Mouse (Mus musculus) adrenal gland, postnatal 36 days (tissue): ENCODE measurements around the gene L3mbtl3. TPM values are rescaled to one million over a fixed set of nuclear protein-coding genes. Genes with fewer than 3 reads are reported as not detected.
A peak's percentile ranks its signal among the peaks of the same experiment; 100 is the strongest.

Experiments used
- DNase-seq, 2 experiments: peaks; one replicate each; pipeline ENCODE4 v3.0.0; 2021; ENCODE audit warnings: mixed read lengths in 1 of 2
- long read RNA-seq, 2 experiments: library from polyadenylated mRNA; stranded (forward); transcript quantifications; one replicate each; pipeline ENCODE4 v2.0.0; 2021; ENCODE audit warnings: borderline sequencing depth in 2 of 2
- total RNA-seq, 2 experiments: library from RNA; stranded (reverse); gene quantifications; 2 replicates each; pipeline ENCODE4 v1.2.3; 2021

L3mbtl3 gene
- 10 to 100 TPM; 11.8 to 17.9 TPM for total RNA-seq
- long read RNA-seq, experiment 1, full-length matches to known transcripts = 1 of 9 reads
- long read RNA-seq, experiment 1, partial matches to known transcripts = 2 of 9 reads
- long read RNA-seq, experiment 1, other reads (novel, unspliced or antisense) = 6 of 9 reads
- long read RNA-seq, experiment 2, full-length matches to known transcripts = 1 of 2 reads
- long read RNA-seq, experiment 2, partial matches to known transcripts = 0 of 2 reads
- long read RNA-seq, experiment 2, other reads (novel, unspliced or antisense) = 1 of 2 reads

DNA sequence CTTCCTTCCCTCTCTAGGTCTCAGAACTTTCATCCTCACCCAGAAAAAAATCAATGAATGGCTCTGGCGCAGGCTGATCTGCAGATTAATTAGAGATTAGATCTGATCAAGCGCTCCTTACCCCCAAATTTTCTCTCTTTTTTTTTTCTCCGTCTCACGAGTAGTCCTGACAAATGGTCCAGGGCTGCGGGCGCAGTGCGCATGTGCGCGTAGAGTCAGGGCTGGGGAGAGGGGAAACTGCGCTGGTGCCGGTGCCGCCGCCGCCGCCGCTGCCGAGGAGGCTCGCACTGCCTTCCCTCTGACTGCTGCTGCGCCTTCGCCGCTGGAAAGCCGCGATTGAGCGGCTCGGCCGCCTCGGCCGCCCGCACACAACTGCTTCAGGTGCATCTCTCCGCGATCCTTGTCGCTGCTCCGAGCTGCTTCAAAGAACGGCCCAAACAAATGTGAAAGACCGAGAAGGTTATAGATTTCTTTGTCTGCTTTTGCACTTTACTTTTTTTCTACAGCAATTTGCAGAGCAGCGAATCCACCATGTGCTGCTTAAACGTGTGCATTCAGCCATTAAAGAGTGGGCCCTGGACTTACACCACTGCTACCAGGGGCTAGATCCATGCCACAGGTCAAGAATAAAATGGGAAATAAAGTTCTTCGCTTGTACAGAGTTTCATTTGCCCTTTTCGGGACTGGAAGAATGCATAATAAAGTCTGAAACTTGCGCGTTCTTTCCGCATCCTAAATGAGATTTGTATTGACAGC lies at the start of gene L3mbtl3:
Gene L3mbtl3, minus strand, starts transcription at position 182 of the 756 bp plus-strand sequence.
- DNase-seq = peak; percentile 96

DNA sequence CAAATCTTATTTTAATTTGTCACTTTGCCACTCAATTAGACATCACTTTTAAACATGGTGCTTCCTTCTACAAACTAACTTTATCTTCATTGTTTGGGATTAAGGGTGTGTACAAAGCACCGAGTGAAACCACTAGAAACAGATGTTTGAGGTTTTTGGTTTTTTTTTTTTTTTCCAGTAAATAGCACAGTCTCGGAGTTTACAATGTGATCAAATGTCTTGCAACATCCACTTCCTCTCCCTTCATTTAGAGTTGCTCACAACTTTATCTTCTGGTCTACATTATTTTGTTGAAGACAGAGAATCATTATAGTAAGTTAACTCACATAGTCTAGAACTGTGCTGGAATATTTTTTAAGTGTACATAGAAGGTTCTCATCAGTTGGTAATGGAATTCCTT lies 45.4 kb upstream of the L3mbtl3 start:
- no peak for DNase-seq

DNA sequence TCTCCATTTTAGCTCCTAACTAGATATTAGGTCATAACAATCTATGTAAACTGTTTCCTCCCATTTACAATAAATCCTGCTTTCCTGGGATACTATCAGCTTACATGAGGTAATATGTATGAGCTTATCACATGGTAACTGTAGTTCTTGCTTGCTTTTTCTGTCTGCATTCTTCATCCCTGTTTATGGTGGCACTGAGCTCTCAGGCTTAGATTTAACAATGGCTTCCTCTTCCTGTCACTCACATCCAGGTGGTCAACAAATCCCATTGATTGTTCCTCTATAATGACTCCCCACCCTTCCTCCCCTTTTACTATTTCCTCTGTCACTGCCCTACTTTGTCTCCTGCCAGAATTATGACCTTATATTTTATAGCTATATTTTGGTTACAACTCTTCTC lies 12.9 kb upstream of the L3mbtl3 start:
- DNase-seq = no peak

DNA sequence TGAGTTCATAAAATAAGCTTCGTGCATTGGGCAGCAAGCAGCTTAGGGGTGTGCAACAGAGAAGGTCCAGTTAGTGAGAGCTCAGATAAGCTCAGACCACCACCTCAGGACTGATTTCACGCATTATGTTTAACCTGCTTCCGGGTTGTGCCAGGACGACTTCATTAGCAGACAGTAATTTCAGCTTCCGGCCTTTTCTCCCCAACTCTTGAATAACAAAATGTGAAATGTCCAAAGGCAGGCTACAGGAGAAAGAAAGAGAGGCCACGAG lies 1.5 kb upstream of the L3mbtl3 start:
- DNase-seq = no peak

DNA sequence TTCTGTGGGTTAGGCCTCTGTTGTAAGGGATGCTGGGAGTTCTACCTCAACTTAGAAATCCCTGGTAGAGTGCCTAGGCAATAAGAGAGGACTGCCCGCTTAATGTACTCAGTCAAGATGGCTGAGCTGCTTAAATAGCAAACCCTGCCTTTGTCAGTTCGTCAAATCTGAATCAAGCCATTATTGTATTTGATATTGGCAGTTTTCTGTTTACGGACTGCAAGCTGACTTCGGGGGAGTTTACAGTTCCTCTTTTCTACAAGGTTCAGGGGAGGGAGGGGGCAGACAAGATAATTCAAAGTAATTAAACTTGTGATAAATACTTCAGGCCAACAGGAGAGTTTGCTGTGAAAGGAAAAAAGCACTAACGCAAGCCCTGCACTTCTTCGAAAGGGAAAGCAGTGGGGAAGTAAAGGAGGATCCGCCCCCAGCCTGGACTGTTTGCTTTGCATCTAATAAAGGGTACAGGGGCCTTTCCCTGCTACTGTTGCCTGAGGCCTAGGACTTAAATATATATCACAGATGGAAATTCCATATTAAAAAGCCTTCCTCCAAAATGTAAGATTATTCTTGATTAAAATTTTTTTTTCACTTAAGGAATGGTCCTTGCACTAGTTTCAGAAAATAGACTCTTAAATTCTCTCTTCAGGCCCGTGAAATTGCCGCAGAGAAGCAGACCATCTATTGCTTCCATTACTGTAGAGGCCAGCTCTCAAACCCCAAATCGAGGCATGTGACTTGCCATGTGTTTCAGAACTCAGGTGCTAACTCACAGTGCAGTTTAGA lies 968 bp upstream of the L3mbtl3 start:
- no peak for DNase-seq

DNA sequence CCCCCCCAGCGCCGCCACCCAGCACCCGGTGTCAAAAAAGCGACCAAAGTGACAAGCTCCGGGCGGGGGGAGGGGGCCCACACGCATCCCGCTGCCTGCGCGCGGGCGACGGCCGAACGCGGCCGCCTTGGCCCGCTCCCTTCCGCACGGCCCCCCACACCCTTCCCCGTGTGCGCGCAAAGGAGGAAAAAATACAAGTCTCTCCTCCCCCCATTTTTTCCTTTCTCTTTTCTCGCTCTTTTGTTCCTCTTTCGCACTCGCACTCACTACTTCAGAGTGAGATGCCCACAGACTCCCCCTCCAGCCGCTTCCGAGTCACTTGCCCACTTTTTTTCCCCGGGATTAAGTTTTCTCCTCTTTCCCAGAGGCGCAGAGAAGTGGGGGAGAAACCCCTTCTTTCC lies 420 bp downstream of the L3mbtl3 start:
- DNase-seq = peak in 1 of 2 experiments; percentile 4

DNA sequence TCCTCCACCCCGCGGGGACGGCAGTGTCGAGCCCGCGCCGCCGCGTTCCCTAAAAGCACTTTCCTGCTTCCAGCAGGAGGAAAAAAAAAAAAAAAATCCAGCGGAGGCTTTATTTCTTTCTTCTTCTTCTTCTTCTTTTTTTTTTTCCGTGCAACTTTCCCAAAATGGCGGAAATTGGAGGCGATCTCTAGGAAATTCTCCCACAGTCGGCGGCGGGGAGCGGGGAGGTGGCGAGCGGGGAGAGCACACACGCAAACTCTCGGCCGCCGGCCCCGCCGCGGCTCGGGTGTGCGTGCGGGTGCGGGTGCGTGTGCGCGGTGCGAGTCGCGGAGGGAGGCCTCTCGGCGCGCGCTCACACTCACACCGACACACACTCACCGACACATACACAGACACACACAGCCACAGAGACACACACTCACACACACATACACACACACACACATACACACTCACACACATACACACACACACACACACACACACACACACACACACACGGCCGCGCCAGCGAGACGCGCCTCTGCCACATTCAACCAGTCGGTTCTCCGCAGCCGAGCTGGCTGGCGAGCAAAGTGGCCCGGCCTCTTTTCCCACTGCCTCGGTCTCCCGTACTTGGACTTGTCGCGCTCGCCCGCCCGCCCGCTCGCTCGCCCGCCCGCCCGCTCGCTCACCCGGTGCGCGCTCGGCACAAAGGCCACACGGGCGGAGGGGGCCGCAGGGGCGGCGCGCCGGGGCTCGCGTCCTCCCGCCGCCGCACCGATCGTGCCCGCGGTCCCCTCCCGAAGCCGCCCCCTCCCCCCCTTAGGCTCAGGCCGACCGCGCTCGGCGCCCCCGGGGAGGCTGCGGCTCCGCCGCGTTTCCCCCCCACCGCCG lies 1.1 kb downstream of the L3mbtl3 start:
- DNase-seq = peak; percentile 66 to 67

DNA sequence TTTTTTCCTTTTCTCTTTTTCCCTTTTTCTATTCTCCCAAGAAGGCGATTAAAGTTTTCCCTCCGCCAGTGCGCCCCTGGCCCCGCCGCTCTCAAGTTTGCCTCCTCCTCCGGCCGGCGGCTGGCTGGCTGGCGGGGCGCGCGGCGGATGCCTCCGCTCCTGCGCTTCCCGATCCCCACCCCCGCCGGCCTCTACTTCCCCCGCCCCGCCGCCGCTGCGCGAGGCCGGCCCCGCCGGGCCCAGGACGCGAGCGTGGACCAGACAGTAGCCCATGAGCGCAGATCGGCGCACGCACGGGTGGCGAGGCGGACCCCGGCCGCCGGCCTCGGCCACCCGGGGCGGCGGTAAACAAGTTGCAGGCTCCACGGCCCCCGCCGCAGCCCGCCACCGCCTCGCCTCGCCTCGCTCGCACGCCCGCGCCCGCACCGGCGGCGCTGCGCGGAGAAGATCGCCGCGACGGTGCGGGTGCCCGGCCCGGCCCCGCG lies 1.8 kb downstream of the L3mbtl3 start:
- DNase-seq = peak; percentile 84 to 89

DNA sequence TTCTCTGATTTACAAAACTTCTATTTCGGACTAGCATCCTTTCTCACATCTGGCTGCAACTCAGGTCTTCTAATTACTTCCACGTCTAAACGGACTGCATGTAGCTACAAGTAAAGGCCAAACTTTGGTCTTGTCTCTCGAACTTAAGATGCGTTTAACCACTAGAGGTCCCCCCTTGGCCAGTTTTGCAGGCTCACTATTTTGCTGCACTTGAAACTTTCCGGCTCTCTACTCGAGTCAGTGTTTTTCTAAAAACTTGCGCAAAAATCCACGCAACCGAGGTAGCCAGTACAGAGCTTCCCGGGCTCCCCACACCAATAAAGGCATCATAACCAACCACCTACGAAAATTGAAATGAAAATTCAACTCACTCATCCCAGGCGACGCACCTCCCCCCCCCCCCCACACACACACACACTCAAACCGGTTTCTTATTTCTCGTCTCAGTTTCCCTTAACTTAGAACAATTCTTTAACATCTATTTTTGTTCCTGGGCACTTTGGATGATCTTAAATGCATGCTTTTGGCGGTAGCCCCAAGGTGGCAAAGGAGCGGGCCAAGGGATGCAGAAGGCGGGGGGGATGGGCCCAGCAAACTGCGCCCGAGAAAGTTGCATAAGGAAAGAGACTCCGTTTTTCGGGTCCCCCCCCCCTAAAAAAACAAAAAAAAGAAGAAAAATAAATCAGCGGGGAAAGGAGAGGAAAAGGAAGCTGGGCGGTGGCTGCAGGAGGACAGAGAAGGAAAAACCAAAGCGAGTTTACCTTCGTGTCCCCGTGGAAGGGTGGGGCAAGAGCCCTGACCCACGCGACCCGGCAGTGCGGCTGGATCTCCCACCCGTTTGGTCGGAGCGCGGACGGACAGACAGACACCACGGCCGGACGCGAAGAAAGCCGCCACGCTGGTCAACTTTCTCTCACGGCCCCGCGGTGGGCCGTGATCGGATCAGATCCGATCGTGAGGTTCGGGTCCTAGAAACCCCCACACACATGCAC lies 2.5 kb downstream of the L3mbtl3 start:
- DNase-seq = peak; percentile 84 to 90

DNA sequence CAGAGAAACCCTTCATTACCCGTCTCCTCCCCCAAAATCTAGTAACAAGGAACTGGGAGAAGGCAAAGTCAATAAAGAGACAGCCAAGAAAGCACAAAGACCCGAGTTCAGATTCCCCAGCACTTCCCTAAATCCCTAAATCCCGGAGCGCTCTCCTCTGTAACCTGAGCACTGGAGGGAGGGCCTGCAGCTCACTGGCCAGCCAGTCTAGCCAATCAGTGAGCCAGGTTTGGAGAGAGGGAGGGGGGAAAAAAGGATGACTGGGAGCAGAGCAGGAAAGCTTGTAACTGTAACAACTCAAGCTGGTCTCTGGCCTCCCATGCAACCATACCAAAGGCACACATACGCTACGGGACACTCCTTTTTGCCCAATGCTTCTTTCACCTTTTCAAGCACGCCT lies 4.4 kb downstream of the L3mbtl3 start:
- peak; percentile 34 to 39 for DNase-seq

DNA sequence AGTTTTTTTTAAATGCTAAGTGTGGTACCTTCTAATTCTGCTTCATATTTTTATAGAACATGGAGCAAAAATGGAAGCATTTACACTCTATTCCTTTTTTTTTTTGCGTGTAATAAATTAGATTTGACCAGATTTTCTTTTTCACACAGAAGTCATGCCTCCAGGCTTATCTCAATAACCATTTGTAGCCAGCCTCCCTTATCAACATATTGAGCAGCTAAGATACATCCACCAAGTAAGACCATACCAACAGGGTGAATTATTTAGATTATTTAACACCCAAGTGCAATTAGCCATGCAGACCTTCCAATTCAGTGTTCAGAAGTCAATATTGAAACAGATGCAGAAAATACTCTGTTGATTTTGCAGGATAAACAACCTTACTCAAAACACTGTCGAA lies 10.8 kb downstream of the L3mbtl3 start:
- DNase-seq = no peak

DNA sequence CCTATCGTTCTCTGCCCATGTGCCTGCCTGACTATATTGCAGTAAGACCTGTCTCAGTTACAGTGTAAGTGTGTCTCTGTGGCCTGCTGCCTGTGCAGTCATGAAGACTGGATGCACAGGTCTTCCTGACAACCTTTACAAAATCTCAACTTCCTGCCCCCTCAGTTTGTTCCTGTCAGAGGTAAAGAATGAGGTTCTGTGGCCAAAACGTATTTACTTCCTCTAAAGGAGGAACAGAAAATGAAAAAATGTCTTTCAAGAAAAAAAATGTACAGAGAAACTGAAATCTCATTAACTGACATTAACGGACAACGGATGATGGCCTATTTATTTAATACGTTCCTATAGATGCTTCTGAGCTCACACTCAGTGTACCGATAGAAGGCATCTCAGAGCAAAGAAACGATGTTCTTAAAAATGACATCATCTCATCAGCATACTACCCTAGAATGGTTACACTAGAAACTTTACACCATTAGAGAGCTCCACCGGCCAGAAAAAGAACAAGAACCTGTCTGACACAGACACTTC lies 11.4 kb downstream of the L3mbtl3 start:
- no peak for DNase-seq

DNA sequence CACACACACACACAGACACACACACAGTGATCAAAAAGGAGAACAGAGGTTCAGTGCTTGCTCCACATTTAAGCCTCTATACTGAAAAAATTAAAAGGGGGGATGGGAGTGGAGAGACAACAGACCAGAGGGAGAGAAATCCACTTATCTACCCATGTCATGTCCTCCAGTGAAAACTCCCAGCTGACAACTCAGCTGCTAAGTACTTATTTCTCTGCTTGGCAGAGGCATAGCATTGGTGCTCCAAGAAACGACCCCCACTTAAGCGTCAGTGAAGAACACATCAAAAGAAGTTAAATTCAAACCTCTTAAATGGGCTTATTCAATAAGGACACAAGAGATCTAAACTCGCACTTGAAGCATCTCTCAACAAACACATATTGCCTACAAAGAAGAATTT lies 12.2 kb downstream of the L3mbtl3 start:
- no peak for DNase-seq

DNA sequence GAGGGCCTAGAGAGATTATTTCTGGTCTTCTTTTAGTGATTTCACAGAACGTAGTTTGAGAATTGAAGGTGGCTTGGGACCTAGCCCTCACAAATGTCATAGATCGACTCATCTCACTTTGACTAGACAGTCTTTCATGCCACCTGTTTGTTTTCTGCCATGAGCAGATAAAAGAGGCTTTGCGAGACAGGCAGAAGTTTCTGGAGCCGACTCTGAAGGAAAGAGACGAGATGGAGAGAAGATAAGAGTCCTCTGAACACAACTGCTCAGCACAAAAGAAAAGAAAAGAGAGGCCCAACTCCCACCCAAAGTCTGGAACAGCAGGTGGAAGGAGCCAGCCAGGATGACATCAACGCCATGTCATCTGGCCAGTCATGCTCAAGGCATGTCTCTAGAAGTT lies 17.0 kb downstream of the L3mbtl3 start:
- no peak for DNase-seq

DNA sequence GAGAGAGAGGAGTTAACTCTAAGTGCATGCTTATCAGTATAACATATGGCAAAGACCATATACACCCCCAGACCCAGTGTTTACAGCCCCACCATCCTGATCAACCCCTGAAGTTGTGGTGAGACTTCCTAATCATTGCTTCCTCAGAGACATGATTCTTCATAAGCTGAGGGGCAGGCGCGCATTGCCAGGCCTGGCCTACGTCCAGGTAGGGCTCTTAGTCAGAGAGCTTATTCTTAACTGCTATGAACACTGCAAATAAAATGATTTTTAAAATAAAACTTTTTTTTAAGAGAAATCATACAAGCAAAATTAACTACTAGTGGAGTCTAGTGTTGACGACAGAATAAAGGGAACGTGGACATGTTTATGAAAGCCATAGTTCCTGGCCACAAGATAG lies 17.5 kb downstream of the L3mbtl3 start:
- peak; percentile 48 to 73 for DNase-seq

DNA sequence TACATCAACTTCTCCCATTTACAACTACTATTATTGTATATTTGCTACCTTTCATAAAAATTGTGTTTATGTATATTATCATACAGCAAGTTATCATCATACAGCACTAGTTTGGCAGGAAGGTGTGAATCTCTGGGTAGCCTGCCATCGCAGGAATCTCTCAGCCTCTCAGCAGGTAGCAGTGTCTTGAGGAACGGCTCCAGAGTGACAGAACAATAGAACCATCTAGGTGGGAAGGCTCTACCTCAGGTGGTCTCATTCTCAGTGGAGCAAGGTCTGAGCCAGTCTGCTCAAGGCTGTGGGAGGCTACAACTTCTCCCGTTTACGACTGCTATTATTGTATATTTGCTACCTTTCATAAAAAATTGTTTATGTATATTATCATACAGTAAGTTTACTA lies 22.0 kb downstream of the L3mbtl3 start:
- no peak for DNase-seq

DNA sequence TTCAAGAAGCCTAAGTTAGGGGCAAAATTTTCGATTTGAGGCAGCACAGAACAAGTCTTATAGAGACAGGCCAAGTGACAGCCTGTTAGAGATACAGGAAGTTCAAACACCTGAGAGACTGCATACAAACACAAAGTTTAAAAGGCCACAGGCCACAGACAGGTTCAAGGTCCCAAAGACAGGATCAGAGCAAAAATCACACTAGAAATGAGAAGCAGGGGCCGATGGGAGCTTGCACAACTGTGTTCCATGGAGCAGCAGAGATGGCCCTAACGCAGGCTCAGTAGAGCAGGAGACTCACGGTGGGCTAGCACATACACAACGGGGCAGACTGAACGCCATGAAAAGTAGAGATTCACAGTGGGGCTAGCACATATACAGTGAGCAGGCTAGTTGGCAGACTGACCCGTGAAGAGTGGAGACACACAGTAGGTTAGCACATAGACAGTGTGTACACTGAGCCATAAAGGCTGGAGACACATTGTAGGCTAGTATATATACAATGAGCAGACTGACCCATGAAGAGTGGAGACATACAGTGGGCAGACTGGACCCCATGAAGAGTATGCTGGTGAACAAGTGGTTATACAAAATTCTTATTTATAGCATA lies 24.5 kb downstream of the L3mbtl3 start:
- no peak for DNase-seq

DNA sequence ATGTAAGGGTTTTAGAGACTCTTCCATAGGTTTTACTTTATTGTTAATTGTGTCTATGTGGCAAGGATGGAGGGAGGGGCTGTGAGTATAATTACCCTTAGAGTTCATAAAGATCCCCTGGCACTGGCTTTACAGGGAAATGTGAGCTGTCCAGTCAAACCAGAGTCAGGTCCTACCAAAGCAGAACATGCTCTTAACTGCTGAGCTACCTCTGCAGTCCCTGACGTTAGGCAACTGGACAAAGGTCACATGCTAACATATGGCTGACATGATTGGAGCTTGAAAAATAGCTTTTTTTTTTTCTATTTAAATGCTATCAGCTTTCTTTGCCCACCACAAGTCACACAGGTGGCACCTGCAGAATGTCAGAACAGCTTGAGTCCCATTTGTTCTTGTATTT lies 25.6 kb downstream of the L3mbtl3 start:
- DNase-seq = no peak

DNA sequence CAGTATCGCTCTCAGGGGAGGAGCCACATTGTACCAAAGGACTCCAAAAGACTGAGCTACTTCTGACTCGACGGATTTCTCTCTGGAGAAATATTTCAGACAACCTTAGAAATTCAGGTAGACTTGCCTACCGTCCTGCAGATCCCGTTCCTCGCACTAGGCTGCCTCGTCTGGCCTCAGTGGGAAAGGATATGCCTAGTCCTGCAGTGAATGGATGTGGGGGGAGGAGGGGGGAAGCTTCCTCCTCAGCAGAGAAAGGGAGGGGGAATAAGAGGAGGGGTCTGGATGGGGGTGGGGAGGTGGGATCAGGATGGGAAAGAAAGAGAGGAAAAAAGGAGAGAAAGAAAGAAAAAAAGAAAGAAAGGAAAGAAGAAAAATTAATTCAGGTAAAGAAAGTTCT lies 28.2 kb downstream of the L3mbtl3 start:
- DNase-seq = no peak

DNA sequence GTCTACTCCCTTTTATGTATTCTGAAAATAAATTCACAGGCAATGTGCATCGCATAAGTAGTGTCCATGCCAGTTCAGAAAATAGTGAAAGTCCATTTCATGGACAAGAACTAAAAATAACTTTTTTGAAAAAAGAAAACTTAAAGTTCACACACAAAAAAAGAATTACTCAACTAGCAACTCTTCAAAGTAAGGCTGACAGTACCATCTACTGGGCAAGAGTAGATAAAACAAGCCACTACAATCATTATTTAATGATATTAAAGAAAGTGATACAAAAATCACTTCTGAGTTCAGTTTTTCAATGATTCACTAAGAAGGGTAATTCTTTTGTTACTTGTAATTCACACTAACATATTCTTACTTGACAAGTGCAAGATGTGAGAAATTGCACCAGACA lies 29.9 kb downstream of the L3mbtl3 start:
- DNase-seq = no peak
